Mouse (Mus musculus) liver, postnatal 0 days (tissue): ENCODE data around the gene Rad52. TPM values are rescaled to one million over a fixed set of nuclear protein-coding genes. Genes with fewer than 3 reads are reported as not detected.
A peak's percentile ranks its signal among the peaks of the same experiment; 100 is the strongest.

Experiments
- ATAC-seq: fragments of 200-750 bp; cut with Nextera tagmentation; 2 replicates; pipeline ENCODE4 v1.8.0; 2017; ENCODE audit warnings: mild to moderate bottlenecking, moderate library complexity
- DNase-seq: peaks from one replicate; pipeline ENCODE4 v3.0.0-alpha.2; 2016
- H3K27ac ChIP-seq: fragments of 300-500 bp; sonication (generic); 2 replicates; pipeline ENCODE4 v1.5.1; 2014; ENCODE audit warnings: antibody characterized with exemption, moderate library complexity, mild to moderate bottlenecking, low read depth
- H3K27me3 ChIP-seq: fragments of 300-500 bp; sonication (generic); 2 replicates; pipeline ENCODE4 v1.6.1; 2014; ENCODE audit warnings: low read length, control low read depth, mixed read lengths; ENCODE audit not compliant: insufficient read depth
- H3K36me3 ChIP-seq: fragments of 300-500 bp; sonication (generic); replicated peaks from 2 replicates; pipeline ENCODE4 v1.6.1; 2014; ENCODE audit warnings: mild to moderate bottlenecking, control low read depth, low read length, moderate library complexity, mixed read lengths; ENCODE audit not compliant: insufficient read depth
- H3K4me1 ChIP-seq: fragments of 300-500 bp; sonication (generic); 2 replicates; pipeline ENCODE4 v1.6.1; 2014; ENCODE audit warnings: antibody characterized with exemption, mild to moderate bottlenecking, control low read depth; ENCODE audit not compliant: insufficient read depth
- H3K4me2 ChIP-seq: fragments of 300-500 bp; sonication (generic); 2 replicates; pipeline ENCODE4 v1.6.1; 2014; ENCODE audit warnings: low read depth, mild to moderate bottlenecking, low read length, moderate library complexity, mixed read lengths
- H3K4me3 ChIP-seq: fragments of 300-500 bp; sonication (generic); 2 replicates; pipeline ENCODE4 v1.5.1; 2014; ENCODE audit warnings: low read depth, low read length
- H3K9ac ChIP-seq: fragments of 300-500 bp; sonication (generic); replicated peaks from 2 replicates; pipeline ENCODE4 v1.6.1; 2014; ENCODE audit warnings: mild to moderate bottlenecking, moderate library complexity
- H3K9me3 ChIP-seq: fragments of 300-500 bp; sonication (generic); 2 replicates; pipeline ENCODE4 v1.6.1; 2016; ENCODE audit warnings: mild to moderate bottlenecking, control low read depth, low read length, mixed read lengths
- CTCF ChIP-seq: sonication (generic); IDR thresholded peaks from 2 replicates; pipeline ENCODE4 v1.5.1; 2016; ENCODE audit warnings: antibody characterized with exemption, low read depth
- EP300 ChIP-seq: IDR thresholded peaks from 2 replicates; pipeline ENCODE4 v1.6.1; 2016; ENCODE audit warnings: antibody characterized with exemption, low read depth, mild to moderate bottlenecking
- WGBS: fragments of 180-500 bp; shearing (Covaris S2); extraction: QIAGEN DNeasy Blood & Tissue Kit; methylation state at CpG from one replicate; pipeline ENCODE4 v1.1.7; 2014; ENCODE audit not compliant: insufficient replicate concordance; 5-methylcytosine and 5-hydroxymethylcytosine counted together
- polyA plus RNA-seq: library from polyadenylated mRNA; unstranded; fragments of >200 nt; fragmentation: Nextera tagmentation; extraction: Ambion mirVana; gene quantifications from 2 replicates; pipeline ENCODE4 v1.2.1, GENCODE M21; 2015

Rad52 gene
- polyA plus RNA-seq: 4.9 and 5.9 TPM in 2 replicates

DNA sequence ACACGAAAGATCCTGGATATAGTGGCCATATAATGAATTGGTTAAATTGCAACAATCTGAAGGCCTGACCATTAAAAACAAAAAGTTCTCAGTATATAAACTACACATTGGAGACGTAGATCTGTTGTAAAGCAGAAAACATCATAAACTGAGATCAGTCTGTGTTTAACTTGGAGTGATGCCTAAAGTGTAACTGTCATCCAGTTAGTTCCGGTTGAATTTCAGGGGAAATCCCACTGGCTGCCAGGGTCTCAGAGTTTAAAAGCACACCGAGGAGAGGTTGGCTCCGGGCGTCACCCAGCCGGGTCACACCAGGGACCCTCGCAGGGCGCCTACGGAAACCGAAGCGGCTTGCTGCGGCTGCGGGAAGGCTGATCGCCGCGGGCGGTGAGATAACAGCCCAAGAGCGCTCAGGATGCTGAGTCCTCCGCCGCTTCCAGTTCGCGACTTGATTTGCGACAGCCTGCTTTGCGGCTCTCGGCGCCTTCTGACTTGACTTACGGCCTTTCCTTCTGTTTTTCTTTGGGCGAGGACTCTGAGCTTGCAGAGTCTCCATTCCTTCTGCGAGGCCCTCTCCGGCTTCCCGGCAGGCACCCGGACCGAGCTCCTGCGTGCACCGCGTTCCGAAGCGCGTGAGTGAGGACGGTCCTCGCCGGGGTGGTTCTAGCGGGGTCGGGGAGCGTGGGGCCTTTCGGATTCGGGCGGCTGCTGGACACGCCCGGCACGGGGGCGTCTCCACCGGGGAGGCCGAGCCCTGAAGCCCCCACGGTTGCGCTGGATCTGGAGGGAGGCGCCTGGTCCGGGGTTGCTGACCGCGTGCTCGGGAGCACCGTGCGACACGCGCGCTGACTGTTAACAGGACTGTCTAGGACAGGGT lies at the start of gene Rad52:
TSS of gene Rad52 (plus strand) at position 495 of the 877 bp plus-strand sequence.
- Histone ChIP-seq H3K27ac (peak within 1 kb of the TSS; percentile 98), H3K9me3 (no peaks in the 10 kb centered on the region), H3K4me3 (peak within 1 kb of the TSS; percentile 96), H3K9ac (peak within 1 kb of the TSS; percentile 98), H3K27me3 (no peaks in the 10 kb centered on the region), H3K4me2 (peak within 1 kb of the TSS; percentile 92), H3K4me1 (peaks cover 4% of the 10 kb centered on the region), H3K36me3 (0 out of 2 replicates have a peak, but pooled peaks cover under 1% of the 10 kb centered on the region)
- 3% methylated on average over 67 of the region's 67 CpGs for WGBS
- DNase-seq (peak; percentile 89), ATAC-seq (peak; percentile 93)
- TF ChIP-seq EP300: no peak
- TF ChIP-seq CTCF: no peak

DNA sequence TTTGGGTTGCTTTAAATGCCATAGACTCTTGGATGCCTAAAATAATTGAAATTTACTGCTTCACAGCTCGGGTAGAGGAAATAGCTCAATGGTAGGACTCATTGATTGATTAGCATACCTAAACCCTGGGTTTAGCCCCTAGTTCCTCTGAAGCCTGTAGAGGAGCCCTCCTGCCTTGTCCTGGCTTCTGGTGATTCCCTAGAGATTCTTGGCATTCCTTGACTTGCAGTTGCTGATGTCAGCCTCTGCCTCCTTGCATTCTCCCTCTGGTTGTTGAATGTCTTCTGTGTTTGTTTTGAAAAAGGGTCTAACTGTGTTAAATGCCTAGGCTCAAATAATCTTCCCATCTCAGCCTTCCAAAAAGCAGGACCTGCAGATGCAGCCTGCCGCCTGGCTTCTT lies 48.3 kb upstream of the Rad52 start:
- DNase-seq: no peak
- WGBS: 54% methylated on average over 2 of the region's 2 CpGs

DNA sequence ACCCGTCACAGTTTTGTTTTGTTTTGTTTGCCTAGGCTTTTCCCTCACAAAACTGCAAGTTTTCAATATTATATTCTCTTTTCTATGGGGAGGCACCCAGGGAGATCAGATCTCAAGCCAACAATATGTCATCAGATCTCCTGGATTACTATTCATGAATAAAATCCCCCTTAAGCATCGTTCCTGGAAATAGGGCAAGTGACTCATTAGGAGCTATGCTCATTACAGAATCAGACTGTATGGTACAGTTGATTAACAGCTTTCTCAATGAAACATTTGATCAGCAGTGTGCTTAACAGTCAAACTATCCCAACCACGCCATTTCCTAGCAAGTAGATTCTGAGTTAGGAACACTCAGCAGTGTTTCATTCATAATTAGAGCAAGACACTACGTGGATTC lies 47.0 kb upstream of the Rad52 start:
- Histone ChIP-seq H3K9ac (no peak overlapping the region), H3K4me2 (no peak overlapping the region), H3K36me3 (no peaks in the 10 kb centered on the region), H3K27me3 (no peaks in the 10 kb centered on the region), H3K9me3 (peaks cover 3% of the 10 kb centered on the region; the same call in 1 of the 2 replicates), H3K4me1 (no peaks in the 10 kb centered on the region), H3K4me3 (no peak overlapping the region), H3K27ac (no peak overlapping the region)
- 80% methylated on average over 4 of the region's 4 CpGs for WGBS
- ATAC-seq (no peak), DNase-seq (no peak)
- TF ChIP-seq EP300: no peak
- no peak for TF ChIP-seq CTCF

More for the DNA sequence above, 48.3 kb upstream of the Rad52 start:
- Histone ChIP-seq H3K27me3 (no peaks in the 10 kb centered on the region), H3K36me3 (no peaks in the 10 kb centered on the region), H3K9ac (no peak overlapping the region), H3K4me2 (no peak overlapping the region), H3K9me3 (no peaks in the 10 kb centered on the region), H3K4me3 (no peak overlapping the region), H3K27ac (no peak overlapping the region), H3K4me1 (no peaks in the 10 kb centered on the region; the same call in 1 of the 2 replicates)
- ATAC-seq: no peak
- TF ChIP-seq EP300 (no peak), CTCF (no peak)

DNA sequence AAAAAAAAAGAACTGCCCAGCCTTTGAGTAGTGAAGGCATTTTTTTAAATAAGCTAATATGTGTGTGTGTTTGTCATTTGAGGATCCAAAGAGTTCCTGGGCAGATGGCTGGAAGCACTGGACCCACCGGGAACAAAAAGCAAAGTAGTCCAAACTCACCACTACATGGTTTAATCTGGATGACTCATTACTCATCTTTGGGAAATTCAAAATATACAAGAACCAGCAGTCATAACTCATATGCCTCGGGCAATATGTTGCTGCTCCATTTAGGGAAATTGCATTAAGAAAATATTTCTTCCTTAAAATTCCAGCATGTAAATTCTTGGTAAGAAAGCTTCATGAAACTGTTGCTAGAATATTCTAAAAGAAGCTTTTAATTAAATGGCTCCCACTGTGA lies 42.3 kb upstream of the Rad52 start:
- no peak for TF ChIP-seq EP300
- no peak for TF ChIP-seq CTCF
- WGBS: 87% methylated on average over 2 of the region's 2 CpGs

DNA sequence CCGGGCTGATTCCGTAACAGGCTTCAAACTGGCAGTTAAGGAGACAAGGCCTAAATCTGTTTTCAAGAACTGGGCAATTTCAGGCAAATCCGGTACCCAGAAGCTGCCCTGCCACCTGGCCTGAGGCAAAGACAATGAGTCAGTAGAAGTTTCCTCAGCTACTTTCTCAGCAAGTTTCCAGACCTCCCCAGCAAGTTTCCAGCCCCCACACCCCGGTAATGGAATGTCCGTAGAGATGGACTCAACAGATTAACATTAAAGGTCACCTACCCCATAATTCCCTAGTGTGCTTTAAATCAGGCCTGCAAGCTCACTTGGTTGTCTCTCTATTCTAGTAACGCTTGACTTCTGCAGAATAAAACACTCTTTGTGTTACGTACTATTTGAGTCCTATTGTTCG lies 41.0 kb upstream of the Rad52 start:
- Histone ChIP-seq H3K9ac (no peak overlapping the region), H3K27me3 (no peaks in the 10 kb centered on the region), H3K9me3 (peaks cover 3% of the 10 kb centered on the region; the same call in 1 of the 2 replicates), H3K4me1 (no peaks in the 10 kb centered on the region), H3K4me2 (no peak overlapping the region), H3K4me3 (no peak overlapping the region), H3K36me3 (no peaks in the 10 kb centered on the region), H3K27ac (no peak overlapping the region)
- DNase-seq: no peak
- no peak for ATAC-seq
- no peak for TF ChIP-seq EP300
- TF ChIP-seq CTCF: no peak
- WGBS: 78% methylated on average over 8 of the region's 8 CpGs

More for the DNA sequence above, 42.3 kb upstream of the Rad52 start:
- Histone ChIP-seq H3K27me3 (no peaks in the 10 kb centered on the region), H3K36me3 (no peaks in the 10 kb centered on the region), H3K27ac (no peak overlapping the region), H3K9ac (no peak overlapping the region), H3K9me3 (peaks cover 3% of the 10 kb centered on the region; the same call in 1 of the 2 replicates), H3K4me3 (no peak overlapping the region), H3K4me2 (no peak overlapping the region), H3K4me1 (no peaks in the 10 kb centered on the region)
- DNase-seq (no peak), ATAC-seq (no peak)

DNA sequence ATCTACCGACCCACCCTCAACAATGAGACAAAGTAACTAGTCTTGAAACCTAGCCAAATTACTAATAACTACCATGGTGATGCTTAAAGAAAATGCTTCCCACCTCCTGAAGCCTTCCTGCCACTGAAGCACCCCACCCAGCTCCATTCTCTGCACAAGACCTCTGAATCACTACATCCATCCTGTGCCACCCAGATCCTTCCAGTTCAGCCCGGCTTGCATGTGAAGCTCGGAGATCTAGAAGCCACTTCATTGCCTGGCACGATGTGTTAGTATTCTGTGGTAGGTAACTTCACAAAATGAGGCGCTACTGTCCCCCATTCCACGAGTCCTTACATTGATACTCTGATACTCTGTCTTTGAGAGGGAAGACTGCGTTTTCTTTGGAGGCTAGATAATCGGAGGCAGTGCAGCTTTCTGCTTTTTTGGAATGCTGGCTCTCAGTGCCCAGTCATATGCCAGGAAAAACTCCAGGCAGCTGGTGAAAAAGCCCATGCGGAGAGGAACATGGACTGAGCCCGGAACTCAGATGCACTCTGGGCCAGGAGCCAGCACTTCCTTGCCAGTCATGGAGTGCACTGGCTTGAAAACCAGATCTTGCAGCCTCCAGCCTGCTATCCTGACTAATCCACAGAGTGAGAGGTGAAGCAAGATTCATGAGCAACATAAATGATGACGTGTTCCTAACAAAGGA lies 38.0 kb upstream of the Rad52 start:
- peaks cover 2% of the 10 kb centered on the region; the same call in 1 of the 2 replicates for H3K9me3 ChIP-seq
- DNase-seq (no peak), ATAC-seq (no peak)
- no peak overlapping the region for H3K27ac ChIP-seq
- H3K4me3 ChIP-seq: no peak overlapping the region
- no peak overlapping the region for H3K4me2 ChIP-seq
- H3K4me1 ChIP-seq: no peaks in the 10 kb centered on the region
- H3K9ac ChIP-seq: no peak overlapping the region
- TF ChIP-seq CTCF: no peak
- TF ChIP-seq EP300: no peak
- no peaks in the 10 kb centered on the region for H3K36me3 ChIP-seq
- WGBS: 81% methylated on average over 11 of the region's 11 CpGs
- no peaks in the 10 kb centered on the region for H3K27me3 ChIP-seq
